Mouse (Mus musculus) gonadal fat pad, adult 2 months (tissue): ENCODE measurements around the gene Lrrc8d. TPM values are rescaled to one million over a fixed set of nuclear protein-coding genes. Genes with fewer than 3 reads are reported as not detected.

Source experiments
- polyA plus RNA-seq: library from polyadenylated mRNA; depleted of rRNA; stranded (reverse); fragments of >200 nt; gene quantifications from 2 replicates; pipeline ENCODE4 v1.2.3, GENCODE M21; 2012; rRNA removed

The Lrrc8d gene
- polyA plus RNA-seq, 1 experiment = 9.1 TPM

Other genes with a start within 250 kb of the Lrrc8d start
- 34.6 and 40.5 TPM in 2 replicates for gene Lrrc8c, start 180.6 kb upstream of the Lrrc8d start, polyA plus RNA-seq
- gene Zfp326, start 176.6 kb downstream of the Lrrc8d start, polyA plus RNA-seq = 9.9 TPM in 2 replicates